Mouse (Mus musculus): ENCODE results near the gene Rnf40. TPM values are rescaled to one million over a fixed set of nuclear protein-coding genes. Genes with fewer than 3 reads are reported as not detected.
A peak's percentile ranks its signal among the peaks of the same experiment; 100 is the strongest.
"Not testable (repeated sequence)": the region's sequence is repeated elsewhere in the genome, so short reads cannot be mapped to it uniquely, and the experiment has no call there.

Gene Rnf40
- total RNA-seq, 4 experiments from 2014 or later, result 70.0 to 79.2 (median 72.7) TPM

- DNase-seq (ENCODE audit: low spot score in 2 of 2), result no peak
Measured at GRCm38 (mm10) chr7:127602903-127603302, 14.3 kb downstream of the Rnf40 start.

GRCm38 (mm10) chr7:127604256-127604655 lies 15.7 kb downstream of the Rnf40 start:
- no peak for DNase-seq (ENCODE audit: low spot score in 2 of 2)

DNA sequence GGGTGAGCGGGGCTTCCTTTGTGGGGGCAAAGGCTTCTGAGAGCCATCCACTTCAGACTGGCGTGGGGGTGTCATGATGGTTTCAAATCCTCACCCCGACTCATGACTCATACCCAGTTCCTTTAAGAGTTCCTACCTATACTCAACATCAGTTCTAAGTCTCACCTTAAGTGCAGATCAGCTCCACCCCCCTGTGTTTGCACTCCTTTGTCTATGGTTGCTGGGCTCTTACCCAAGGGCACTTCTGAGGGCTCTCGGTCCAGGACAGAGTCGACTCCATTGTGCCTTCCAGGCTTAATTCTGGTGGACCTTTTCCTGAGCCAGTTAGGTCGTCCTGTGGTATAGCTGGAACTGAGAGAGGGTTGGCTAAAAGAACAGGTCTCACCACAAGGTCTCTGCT lies 18.6 kb downstream of the Rnf40 start:
- DNase-seq (ENCODE audit: low spot score in 2 of 2), result no peak

- DNase-seq (ENCODE audit: low spot score in 2 of 2), result peak in 1 of 2 experiments; percentile 4
Measured at GRCm38 (mm10) chr7:127611011-127611410, 22.4 kb downstream of the Rnf40 start.

DNA sequence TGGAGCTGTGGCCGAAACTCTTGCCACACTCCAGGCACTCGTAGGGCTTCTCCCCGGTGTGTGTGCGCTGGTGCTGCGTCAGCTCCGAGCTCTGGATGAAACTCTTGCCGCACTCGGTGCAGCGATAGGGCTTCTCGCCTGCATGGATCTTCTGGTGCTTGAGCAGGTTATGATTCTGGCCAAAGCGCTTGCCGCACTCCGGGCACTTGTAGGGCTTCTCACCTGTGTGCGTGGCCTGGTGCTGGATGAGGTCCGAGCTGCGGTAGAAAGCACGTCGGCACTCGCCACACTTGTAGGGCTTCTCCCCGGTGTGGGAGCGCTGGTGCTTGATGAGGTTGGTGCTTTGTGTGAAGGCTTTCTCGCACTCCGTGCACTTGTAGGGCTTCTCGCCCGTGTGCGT lies 23.0 kb downstream of the Rnf40 start:
- DNase-seq (ENCODE audit: low spot score in 2 of 2), result peak in 1 of 2 experiments; percentile 8

- peak in 1 of 2 experiments; percentile 9 for DNase-seq (ENCODE audit: low spot score in 2 of 2)
Measured at GRCm38 (mm10) chr7:127613501-127613900, 24.9 kb downstream of the Rnf40 start.

GRCm38 (mm10) chr7:127614091-127614490 lies 25.5 kb downstream of the Rnf40 start:
- DNase-seq (ENCODE audit: low spot score in 2 of 2), result peak in 1 of 2 experiments; percentile 3

DNA sequence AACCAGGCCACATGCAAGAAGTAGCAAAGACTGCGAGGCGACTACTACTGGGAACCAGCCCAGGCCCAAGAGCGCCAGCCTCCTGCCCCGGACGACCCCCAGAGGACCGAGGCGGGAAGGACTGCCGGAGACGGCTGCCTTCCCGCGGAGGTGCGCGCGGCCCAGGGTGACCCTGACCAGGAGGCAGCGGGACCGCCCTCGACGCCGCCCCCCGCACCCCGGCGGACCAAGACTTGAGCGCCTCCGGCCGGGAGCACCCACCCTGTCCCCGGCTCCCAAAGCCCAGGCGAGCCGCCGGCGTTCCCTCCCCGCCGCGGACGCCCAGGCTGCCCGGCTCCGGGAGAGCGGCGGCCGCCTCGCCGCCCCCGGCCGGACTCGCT lies 25.9 kb downstream of the Rnf40 start:
- DNase-seq (ENCODE audit: low spot score in 2 of 2), result peak in 1 of 2 experiments; percentile 5

- DNase-seq (ENCODE audit: low spot score in 2 of 2), result peak; percentile 69 to 74
Measured at GRCm38 (mm10) chr7:127614891-127615843, 26.6 kb downstream of the Rnf40 start, which contains the start of gene Zfp629. Gene Zfp629, minus strand, starts transcription at chr7:127615797.

DNA sequence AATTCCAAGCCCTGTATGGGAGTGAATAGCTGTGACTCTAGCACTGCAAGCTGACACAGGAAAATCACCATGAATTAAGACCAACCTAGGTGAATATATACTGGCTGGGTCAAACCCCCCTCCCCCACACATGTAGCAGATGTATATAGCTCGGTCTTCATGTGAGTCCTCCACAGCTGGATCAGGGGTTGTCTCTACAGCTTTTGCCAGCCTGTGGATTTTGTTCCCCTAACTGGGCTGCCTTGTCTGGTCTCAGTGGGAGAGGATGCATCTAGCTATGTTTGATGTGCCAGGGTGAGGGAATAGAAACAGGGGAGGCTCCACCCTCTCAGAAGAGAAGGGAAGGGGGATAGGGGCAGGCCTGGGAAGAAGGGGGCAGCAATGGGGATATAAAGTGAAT lies 27.8 kb downstream of the Rnf40 start:
- no peak for DNase-seq (ENCODE audit: low spot score in 2 of 2)

DNA sequence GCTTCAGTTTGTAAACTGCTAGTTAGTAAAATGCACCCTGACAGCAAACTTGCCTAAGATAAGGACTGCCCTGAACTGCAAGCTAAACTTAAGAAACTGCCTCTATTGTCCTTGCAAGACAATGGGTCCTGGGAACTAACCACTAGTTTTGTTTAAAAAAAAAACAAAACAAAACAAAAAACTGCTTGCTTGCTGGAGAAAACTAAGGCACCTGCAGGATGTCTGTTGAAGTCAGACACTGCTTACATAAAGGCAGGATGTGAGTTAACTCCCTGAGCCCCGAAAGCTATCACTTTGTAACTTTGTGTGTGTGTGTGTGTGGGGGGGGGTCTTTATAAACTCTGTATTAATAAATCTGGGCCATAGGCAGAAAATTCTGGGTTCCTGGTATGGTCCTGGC lies 28.3 kb downstream of the Rnf40 start:
- no peak for DNase-seq (ENCODE audit: low spot score in 2 of 2)

DNA sequence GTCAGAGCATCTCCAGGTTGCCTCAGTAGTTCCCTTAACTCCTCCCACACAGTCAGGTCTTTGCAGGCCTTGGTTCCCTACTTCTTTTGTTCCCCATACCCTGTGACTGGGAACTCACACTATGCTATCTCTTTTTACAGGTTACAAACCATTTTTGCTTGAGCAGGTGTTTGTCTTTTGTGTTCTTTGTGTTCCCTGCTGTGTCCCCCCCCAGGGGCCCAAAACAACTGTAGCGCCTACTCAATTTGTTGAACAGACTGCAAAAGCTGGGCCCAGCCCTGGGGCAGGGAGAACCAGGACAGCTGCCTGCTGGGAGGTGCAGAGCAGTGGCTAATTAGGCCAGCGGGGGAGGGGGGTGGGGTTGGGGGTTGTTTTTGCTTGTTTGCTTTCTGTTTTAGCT lies 29.4 kb downstream of the Rnf40 start:
- DNase-seq (ENCODE audit: low spot score in 2 of 2), result no peak

DNA sequence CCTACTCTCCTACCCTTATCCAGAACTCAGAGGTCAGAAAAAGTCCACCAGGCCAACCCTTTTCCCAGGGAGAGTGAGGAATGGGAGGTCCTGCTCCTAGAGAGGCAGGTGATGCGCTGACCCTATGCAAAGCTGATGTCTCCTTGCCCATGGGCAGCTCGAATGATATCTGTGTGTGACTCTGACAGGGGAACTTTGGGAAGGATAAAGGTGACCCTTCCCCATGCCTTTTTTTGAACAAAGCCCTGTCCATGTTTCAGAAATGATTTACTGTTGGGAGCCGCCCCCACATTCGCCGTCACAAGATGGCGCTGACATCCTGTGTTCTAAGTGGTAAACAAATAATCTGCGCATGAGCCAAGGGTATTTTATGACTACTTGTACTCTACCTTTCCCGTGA lies 29.8 kb downstream of the Rnf40 start:
- DNase-seq (ENCODE audit: low spot score in 2 of 2), result not testable (repeated sequence)

- no peak for DNase-seq (ENCODE audit: low spot score in 2 of 2)
Measured at GRCm38 (mm10) chr7:127626039-127626438, 37.5 kb downstream of the Rnf40 start.

DNA sequence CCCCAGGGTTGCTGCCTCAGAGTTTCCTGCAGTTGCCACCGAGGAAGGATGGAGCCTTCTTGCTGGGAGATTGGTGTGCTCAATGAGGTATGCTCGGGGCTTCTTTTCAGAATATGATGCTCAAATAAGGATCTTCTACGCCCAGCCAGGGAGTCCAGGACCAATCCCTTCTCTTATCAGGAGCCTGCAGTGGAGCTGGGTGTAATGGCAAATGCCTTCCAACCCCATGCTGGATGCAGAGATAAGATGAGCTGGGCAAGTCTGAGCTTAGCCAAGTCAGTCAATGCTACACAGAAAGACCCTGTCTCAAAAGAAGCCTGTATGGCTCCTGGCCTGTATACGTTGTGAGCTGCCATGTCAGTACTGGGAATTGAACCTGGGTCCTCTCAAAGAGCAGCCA lies 37.9 kb downstream of the Rnf40 start:
- DNase-seq (ENCODE audit: low spot score in 2 of 2), result no peak

GRCm38 (mm10) chr7:127628646-127629045 lies 40.1 kb downstream of the Rnf40 start:
- DNase-seq (ENCODE audit: low spot score in 2 of 2), result no peak

- no peak for DNase-seq (ENCODE audit: low spot score in 2 of 2)
Measured at GRCm38 (mm10) chr7:127631416-127631815, 42.8 kb downstream of the Rnf40 start.

DNA sequence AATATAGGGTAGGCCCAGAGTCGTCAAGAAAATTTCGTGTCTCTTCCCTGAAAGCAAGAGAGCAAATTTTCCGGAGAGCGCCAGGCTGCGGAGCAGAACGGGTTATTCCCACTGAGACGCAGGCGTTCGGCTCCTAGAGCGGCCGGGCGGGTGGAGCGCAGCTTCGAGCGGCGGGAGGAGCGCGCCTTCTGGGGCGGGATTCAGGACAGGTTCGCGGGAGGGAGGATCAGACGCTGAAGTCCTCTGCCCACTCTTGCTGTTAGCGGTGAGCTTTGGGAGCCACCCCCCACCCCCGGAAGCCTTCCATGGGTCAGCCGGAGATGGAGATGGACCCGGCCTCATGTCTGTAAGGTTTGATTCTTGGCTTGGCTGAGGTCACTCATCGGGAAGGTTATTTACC lies 48.4 kb downstream of the Rnf40 start:
- DNase-seq (ENCODE audit: low spot score in 2 of 2), result peak; percentile 53 to 62

GRCm38 (mm10) chr7:127641260-127641659 lies 52.7 kb downstream of the Rnf40 start:
- peak in 1 of 2 experiments; percentile 24 for DNase-seq (ENCODE audit: low spot score in 2 of 2)

- DNase-seq (ENCODE audit: low spot score in 2 of 2), result no peak
Measured at GRCm38 (mm10) chr7:127642254-127642653, 53.7 kb downstream of the Rnf40 start.

DNA sequence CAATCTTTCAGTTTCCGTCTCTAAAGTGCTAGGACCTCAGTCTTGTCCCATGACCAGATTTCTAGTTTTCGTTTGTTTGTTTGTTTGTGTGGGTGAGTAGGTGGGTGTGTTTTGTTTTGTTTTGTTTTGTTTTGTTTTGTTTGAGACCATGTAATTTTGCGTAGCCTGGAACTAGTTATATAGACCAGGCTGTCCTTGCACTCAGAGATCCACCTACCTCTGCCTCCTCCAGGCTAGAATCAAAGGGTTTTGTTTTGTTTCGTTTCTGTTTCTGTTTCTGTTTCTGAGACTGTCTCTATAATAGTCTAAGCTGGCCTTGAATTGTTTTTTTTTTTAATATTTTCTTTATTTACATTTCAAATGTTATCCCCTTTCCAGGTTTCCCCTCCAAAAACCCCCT lies 57.8 kb downstream of the Rnf40 start:
- DNase-seq (ENCODE audit: low spot score in 2 of 2), result no peak

GRCm38 (mm10) chr7:127647576-127647975 lies 59.0 kb downstream of the Rnf40 start:
- not testable (repeated sequence) for DNase-seq (ENCODE audit: low spot score in 2 of 2)

Measured in layer of hippocampus, adult 8-10 months (tissue).